Mouse (Mus musculus): ENCODE results near the gene Gja10. TPM values are rescaled to one million over a fixed set of nuclear protein-coding genes. Genes with fewer than 3 reads are reported as not detected.

Gja10 gene
- polyA plus RNA-seq (2012; rRNA removed), result 0.02 and 0.17 TPM in 2 replicates

DNA sequence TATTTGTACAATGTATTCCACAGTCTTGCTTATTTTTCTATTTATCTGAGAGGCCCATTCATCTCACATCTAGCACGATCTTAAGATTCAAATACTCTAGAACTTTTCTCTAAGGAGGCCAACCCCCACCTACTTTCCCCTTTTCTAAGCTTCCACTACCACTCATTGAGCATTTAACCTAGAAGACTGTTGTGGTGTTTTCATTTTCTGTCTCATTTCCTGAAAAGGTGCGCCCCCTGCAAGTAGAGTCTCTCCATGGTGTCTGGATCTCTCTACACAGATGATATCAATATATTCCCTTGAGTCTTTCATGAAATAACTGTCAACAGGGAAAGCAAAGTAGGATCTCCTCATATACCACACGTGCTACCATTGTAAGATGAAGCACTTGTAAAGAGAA, at the start of gene Gja10:
Gene Gja10 (minus strand): TSS at position 101 of the 400 bp plus-strand sequence.

DNA sequence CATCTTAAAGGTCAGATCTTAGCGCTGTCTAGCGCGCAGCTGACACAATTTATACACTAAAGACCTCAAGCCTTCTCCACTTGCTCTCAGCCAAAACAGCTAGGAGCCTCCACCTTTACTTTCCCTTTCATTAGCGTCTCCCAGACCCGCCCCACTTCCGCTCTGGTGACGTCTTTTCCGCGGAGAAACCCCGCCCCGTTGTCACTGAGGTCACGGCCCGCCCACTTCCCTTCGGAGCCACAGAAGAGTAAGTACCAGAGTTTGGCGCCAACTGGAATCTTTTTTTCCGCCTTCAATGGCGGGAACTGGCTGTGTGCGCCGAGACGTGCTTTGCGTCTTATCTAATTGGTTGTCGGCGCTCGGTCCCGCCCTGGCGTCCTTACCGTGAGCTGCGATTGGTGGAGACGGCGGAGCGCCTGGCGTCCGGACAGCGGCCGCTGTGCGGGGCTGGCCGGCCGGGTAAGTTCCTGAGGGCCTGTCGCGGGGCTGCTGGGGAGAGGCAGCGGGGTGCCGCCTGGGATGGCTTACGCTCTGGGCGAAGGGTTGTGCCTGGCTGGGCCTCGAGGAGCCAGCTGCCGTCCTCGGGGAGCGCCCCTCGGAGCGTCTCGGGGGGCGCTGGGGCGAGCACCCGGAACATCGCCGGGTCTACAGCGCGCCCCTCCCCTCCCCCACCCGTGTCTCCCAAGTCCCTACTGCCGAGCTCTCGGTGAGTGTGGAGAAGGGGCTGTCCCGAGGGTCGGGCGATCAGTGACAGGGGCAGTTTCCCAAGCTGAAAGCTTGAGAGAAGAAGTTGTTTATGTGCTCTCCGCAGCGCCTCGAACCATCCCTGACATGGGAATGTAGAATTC, 12.7 kb upstream of the Gja10 start, which contains the start of gene Casp8ap2:
Gene Casp8ap2 (plus strand): TSS at position 418 of the 848 bp plus-strand sequence.

Other genes with a start within 250 kb of the Gja10 start
- gene Casp8ap2, start 12.7 kb upstream of the Gja10 start, polyA plus RNA-seq (2012; rRNA removed), result 2.9 and 3.5 TPM in 2 replicates
- 6.3 and 7.1 TPM in 2 replicates for gene Mdn1, start 54.4 kb upstream of the Gja10 start, polyA plus RNA-seq (2012; rRNA removed)
- gene Lyrm2, start 197.5 kb upstream of the Gja10 start, polyA plus RNA-seq (2012; rRNA removed), result 28.3 and 30.6 TPM in 2 replicates

Measured in liver, embryonic 18 days (tissue).